Mouse (Mus musculus) lung, postnatal 0 days (tissue): ENCODE data around the gene Sestd1. TPM values are rescaled to one million over a fixed set of nuclear protein-coding genes. Genes with fewer than 3 reads are reported as not detected.

Experiments
- ATAC-seq: fragments of 200-750 bp; cut with Nextera tagmentation; 2 replicates; pipeline ENCODE4 v1.8.0; 2017; ENCODE audit warnings: moderate library complexity
- DNase-seq: peaks from one replicate; pipeline ENCODE4 v3.0.0-alpha.2; 2016; ENCODE audit warnings: low spot score
- H3K27ac ChIP-seq: fragments of 300-500 bp; sonication (generic); 2 replicates; pipeline ENCODE4 v1.5.1; 2014; ENCODE audit warnings: antibody characterized with exemption, mild to moderate bottlenecking, low read length, mixed read lengths
- H3K27me3 ChIP-seq: fragments of 300-500 bp; sonication (generic); replicated peaks from 2 replicates; pipeline ENCODE4 v1.6.1; 2014; ENCODE audit warnings: low read length, mixed read lengths; ENCODE audit not compliant: insufficient read depth
- H3K36me3 ChIP-seq: fragments of 300-500 bp; sonication (generic); 2 replicates; pipeline ENCODE4 v1.6.1; 2014; ENCODE audit warnings: low read length, mixed read lengths; ENCODE audit not compliant: insufficient read depth
- H3K4me1 ChIP-seq: fragments of 300-500 bp; sonication (generic); 2 replicates; pipeline ENCODE4 v1.6.1; 2014; ENCODE audit warnings: antibody characterized with exemption, low read depth, low read length, mixed read lengths; ENCODE audit not compliant: insufficient read depth
- H3K4me2 ChIP-seq: fragments of 300-500 bp; sonication (generic); replicated peaks from 2 replicates; pipeline ENCODE4 v1.6.1; 2014; ENCODE audit warnings: low read depth, mild to moderate bottlenecking, low read length, moderate library complexity, mixed read lengths
- H3K4me3 ChIP-seq: fragments of 300-500 bp; sonication (generic); 2 replicates; pipeline ENCODE4 v1.5.1; 2014; ENCODE audit warnings: low read depth, low read length
- H3K9ac ChIP-seq: fragments of 300-500 bp; sonication (generic); replicated peaks from 2 replicates; pipeline ENCODE4 v1.6.1; 2014; ENCODE audit warnings: low read depth, mild to moderate bottlenecking
- H3K9me3 ChIP-seq: fragments of 300-500 bp; sonication (generic); 2 replicates; pipeline ENCODE4 v1.6.1; 2016; ENCODE audit warnings: low read length, mixed read lengths
- CTCF ChIP-seq: IDR thresholded peaks from 2 replicates; pipeline ENCODE4 v1.5.1; 2016; ENCODE audit warnings: antibody characterized with exemption, mild to moderate bottlenecking
- EP300 ChIP-seq: IDR thresholded peaks from 2 replicates; pipeline ENCODE4 v1.6.1; 2016; ENCODE audit warnings: antibody characterized with exemption, mild to moderate bottlenecking, control low read depth
- WGBS: fragments of 180-500 bp; shearing (Covaris S2); extraction: QIAGEN DNeasy Blood & Tissue Kit; methylation state at CpG from one replicate; pipeline ENCODE4 v1.1.7; 2014; 5-methylcytosine and 5-hydroxymethylcytosine counted together
- polyA plus RNA-seq: library from polyadenylated mRNA; unstranded; fragments of >200 nt; fragmentation: Nextera tagmentation; extraction: Ambion mirVana; gene quantifications from 2 replicates; pipeline ENCODE4 v1.2.1, GENCODE M21; 2015

Sestd1 gene
- polyA plus RNA-seq, 1 experiment from 2014 or later: 11.8 TPM

GRCm38 (mm10) chr2:77166366-77166765 is 114.0 kb downstream of the Sestd1 start:
- H3K4me1 ChIP-seq: peaks cover 6% of the 10 kb centered on the region; the same call in 1 of the 2 replicates
- TF ChIP-seq EP300: no peak
- no peak for TF ChIP-seq CTCF
- DNase-seq (no peak), ATAC-seq (no peak)
- H3K27ac ChIP-seq: no peak overlapping the region
- no peaks in the 10 kb centered on the region for H3K27me3 ChIP-seq
- no peaks in the 10 kb centered on the region for H3K36me3 ChIP-seq
- no peak overlapping the region for H3K4me2 ChIP-seq
- no peak overlapping the region for H3K4me3 ChIP-seq
- no peaks in the 10 kb centered on the region for H3K9me3 ChIP-seq
- WGBS: 81% methylated on average over 4 of the region's 4 CpGs
- H3K9ac ChIP-seq: no peak overlapping the region

- peak; percentile 62 for DNase-seq
- no peak overlapping the region for H3K9ac ChIP-seq
- no peaks in the 10 kb centered on the region for H3K36me3 ChIP-seq
- H3K27me3 ChIP-seq: no peaks in the 10 kb centered on the region
- peak; percentile 18; the same call in 1 of the 2 replicates for ATAC-seq
- no peak overlapping the region for H3K27ac ChIP-seq
- peaks cover 7% of the 10 kb centered on the region; the same call in 1 of the 2 replicates for H3K4me1 ChIP-seq
- H3K4me2 ChIP-seq: no peak overlapping the region
- TF ChIP-seq CTCF: no peak
- TF ChIP-seq EP300: peak; percentile 73
- no peaks in the 10 kb centered on the region for H3K9me3 ChIP-seq
- H3K4me3 ChIP-seq: no peak overlapping the region
- WGBS: 53% methylated on average over 3 of the region's 3 CpGs
Observed at GRCm38 (mm10) chr2:77164662-77165061, 115.7 kb downstream of the Sestd1 start.

- H3K9me3 ChIP-seq: no peaks in the 10 kb centered on the region
- no peaks in the 10 kb centered on the region for H3K36me3 ChIP-seq
- no peak overlapping the region for H3K9ac ChIP-seq
- no peak for TF ChIP-seq CTCF
- no peak for TF ChIP-seq EP300
- H3K4me2 ChIP-seq: no peak overlapping the region
- DNase-seq (no peak), ATAC-seq (no peak)
- H3K4me1 ChIP-seq: peaks cover 7% of the 10 kb centered on the region; the same call in 1 of the 2 replicates
- no peaks in the 10 kb centered on the region for H3K27me3 ChIP-seq
- no peak overlapping the region for H3K4me3 ChIP-seq
- H3K27ac ChIP-seq: peak overlapping the region; percentile 81
- 82% methylated on average over 3 of the region's 3 CpGs for WGBS
Observed at GRCm38 (mm10) chr2:77163381-77163780, 117.0 kb downstream of the Sestd1 start.

DNA sequence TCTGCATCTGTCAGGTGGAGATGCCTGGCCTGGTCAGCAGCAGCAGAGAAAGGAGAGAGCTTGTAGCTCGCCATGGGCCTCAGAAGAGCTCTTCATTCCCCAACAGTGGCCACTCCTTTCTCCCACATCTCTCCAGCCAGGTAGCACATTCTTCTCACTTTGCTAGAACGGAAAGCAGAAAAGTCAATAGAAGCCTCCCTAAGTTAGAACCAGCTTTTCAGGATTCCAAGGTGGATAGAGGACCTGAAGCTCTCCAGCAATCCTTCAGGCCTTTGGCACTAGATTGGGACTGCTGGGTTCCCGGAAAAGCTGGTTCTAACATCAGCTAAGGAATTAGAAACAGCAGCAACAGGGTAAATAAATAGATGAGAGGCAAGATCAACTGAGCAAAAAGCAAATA is 118.3 kb downstream of the Sestd1 start:
- Histone ChIP-seq H3K27ac (peak overlapping the region; percentile 81), H3K4me1 (peaks cover 7% of the 10 kb centered on the region; the same call in 1 of the 2 replicates), H3K4me2 (no peak overlapping the region), H3K27me3 (no peaks in the 10 kb centered on the region), H3K36me3 (no peaks in the 10 kb centered on the region), H3K9me3 (no peaks in the 10 kb centered on the region), H3K9ac (no peak overlapping the region), H3K4me3 (no peak overlapping the region)
- 53% methylated on average over 3 of the region's 3 CpGs for WGBS
- DNase-seq (peak; percentile 94), ATAC-seq (peak; percentile 93)
- TF ChIP-seq CTCF: no peak
- peak; percentile 98 for TF ChIP-seq EP300

DNA sequence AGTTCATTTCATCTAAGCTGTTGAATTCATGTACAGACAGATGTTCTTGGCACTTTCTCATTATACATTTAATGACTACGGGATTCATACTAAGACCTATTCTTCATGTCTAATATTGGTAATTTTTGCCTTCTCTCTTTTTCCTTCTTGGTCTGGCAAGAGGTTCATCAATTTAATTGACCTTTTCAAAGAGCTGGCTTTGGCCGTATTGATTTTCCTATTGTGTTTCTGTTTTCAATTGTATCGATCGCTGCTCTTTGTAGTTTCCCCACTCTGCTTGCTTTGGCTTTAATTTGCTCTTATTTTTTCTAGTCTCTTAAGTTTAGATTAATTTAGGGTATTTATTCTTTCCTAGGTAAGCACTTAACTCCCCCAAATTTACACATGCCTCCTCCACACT is 122.8 kb downstream of the Sestd1 start:
- no peaks in the 10 kb centered on the region for H3K9me3 ChIP-seq
- H3K9ac ChIP-seq: no peak overlapping the region
- H3K4me3 ChIP-seq: no peak overlapping the region
- 96% methylated on average over 4 of the region's 4 CpGs for WGBS
- ATAC-seq: no peak
- H3K27me3 ChIP-seq: no peaks in the 10 kb centered on the region
- peaks cover 7% of the 10 kb centered on the region; the same call in 1 of the 2 replicates for H3K4me1 ChIP-seq
- TF ChIP-seq EP300 (no peak), CTCF (no peak)
- DNase-seq: no peak
- H3K36me3 ChIP-seq: no peaks in the 10 kb centered on the region
- no peak overlapping the region for H3K4me2 ChIP-seq
- H3K27ac ChIP-seq: no peak overlapping the region

GRCm38 (mm10) chr2:77154080-77154479 is 126.3 kb downstream of the Sestd1 start:
- Histone ChIP-seq H3K36me3 (no peaks in the 10 kb centered on the region), H3K4me1 (no peaks in the 10 kb centered on the region), H3K27me3 (no peaks in the 10 kb centered on the region), H3K9ac (no peak overlapping the region), H3K4me3 (no peak overlapping the region), H3K27ac (no peak overlapping the region), H3K4me2 (no peak overlapping the region), H3K9me3 (no peaks in the 10 kb centered on the region)
- WGBS: 28% methylated on average over 4 of the region's 4 CpGs
- TF ChIP-seq EP300 (no peak), CTCF (no peak)
- no peak for DNase-seq
- no peak for ATAC-seq

DNA sequence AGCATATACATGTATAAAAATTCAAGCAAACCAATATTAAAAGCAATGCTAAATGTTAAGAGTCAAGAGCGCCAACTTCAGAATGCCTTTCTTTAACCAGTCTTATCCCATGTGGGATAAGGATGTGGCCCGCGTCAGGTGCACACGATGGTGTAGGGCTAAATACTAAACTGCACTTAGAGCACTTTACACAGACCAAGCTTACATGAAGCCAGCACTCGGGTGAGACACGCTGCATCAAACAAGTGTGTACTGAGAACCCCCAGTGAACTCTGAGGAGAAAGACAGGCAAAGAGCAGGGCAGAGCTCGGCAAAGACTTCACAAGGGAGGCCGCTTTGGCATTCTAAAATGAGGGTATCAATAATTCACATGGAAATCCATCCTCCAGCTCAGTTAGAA is 129.1 kb downstream of the Sestd1 start:
- H3K9me3 ChIP-seq: no peaks in the 10 kb centered on the region
- H3K4me1 ChIP-seq: no peaks in the 10 kb centered on the region
- no peak for TF ChIP-seq EP300
- TF ChIP-seq CTCF: no peak
- no peak overlapping the region for H3K9ac ChIP-seq
- H3K27me3 ChIP-seq: no peaks in the 10 kb centered on the region
- no peak for ATAC-seq
- 90% methylated on average over 8 of the region's 8 CpGs for WGBS
- DNase-seq: no peak
- no peak overlapping the region for H3K4me2 ChIP-seq
- H3K4me3 ChIP-seq: no peak overlapping the region
- no peaks in the 10 kb centered on the region for H3K36me3 ChIP-seq
- no peak overlapping the region for H3K27ac ChIP-seq
